18 mouse cellular contexts compared by ENCODE assay signal in genomic region chr9:121019932-121020331, GRCm38 (mm10).
"Had no signal": no experiment of that assay in that cellular context is flagged by ENCODE, and none has a peak within 500 bp of the region (broad histone marks: within the 10 kb centered on the region; RNA-seq: fewer than 3 reads in every experiment).

No protein-coding gene starts in this region.

- H3K4me1 ChIP-seq: lung, embryonic 15.5 days; neural tube, embryonic 15.5 days had no signal

- H3K27me3 ChIP-seq: liver, embryonic 12.5 days; lung, embryonic 15.5 days; neural tube, embryonic 13.5 days; neural tube, embryonic 15.5 days had no signal

- H3K4me3 ChIP-seq: liver, embryonic 12.5 days; lung, embryonic 15.5 days; megakaryocyte, embryonic 14.5 days; myocyte; neural tube, embryonic 13.5 days; neural tube, embryonic 15.5 days had no signal

- DNase-seq: lung, adult 2 months; lung, postnatal 14 days; lung, postnatal 36 days; retina, postnatal 1 day; right cerebral cortex, adult 18-20 months; right cerebral cortex, postnatal 25 days; right cerebral cortex, postnatal 4 days; spleen, adult 18-20 months; thymus, postnatal 14 days had no signal

- H3K9ac ChIP-seq: liver, embryonic 12.5 days; liver, embryonic 14.5 days; lung, embryonic 15.5 days; neural tube, embryonic 13.5 days; neural tube, embryonic 15.5 days had no signal

- H3K36me3 ChIP-seq: liver, embryonic 12.5 days; lung, embryonic 15.5 days; neural tube, embryonic 13.5 days; neural tube, embryonic 15.5 days had no signal

- H3K4me2 ChIP-seq: lung, embryonic 15.5 days; neural tube, embryonic 13.5 days; neural tube, embryonic 15.5 days had no signal

- H3K27ac ChIP-seq: liver, embryonic 12.5 days; liver, embryonic 14.5 days; lung, embryonic 15.5 days; macrophage; neural tube, embryonic 13.5 days; neural tube, embryonic 15.5 days had no signal

- ATAC-seq: liver, embryonic 12.5 days; lung, postnatal 0 days had no signal

- H3K9me3 ChIP-seq: lung, embryonic 15.5 days; neural tube, embryonic 13.5 days; neural tube, embryonic 15.5 days had no signal
